Mouse (Mus musculus): ENCODE measurements around the gene Srrm1. TPM values are rescaled to one million over a fixed set of nuclear protein-coding genes. Genes with fewer than 3 reads are reported as not detected.
A peak's percentile ranks its signal among the peaks of the same experiment; 100 is the strongest.

Srrm1 gene
- polyA plus RNA-seq, 1 experiment from 2014 or later = 146 TPM

GRCm38 (mm10) chr4:135271881-135272616 lies 81.1 kb downstream of the Srrm1 start:
- H3K4me2 ChIP-seq = peak overlapping the region; percentile 81
- peaks cover 9% of the 10 kb centered on the region; the same call in 1 of the 2 replicates for H3K36me3 ChIP-seq
- peak; percentile 19 for ATAC-seq (ENCODE audit: extremely low read depth, insufficient number of reproducible peaks, low FRiP score, low TSS enrichment)
- peak overlapping the region; percentile 95 for H3K4me3 ChIP-seq
- no peaks in the 10 kb centered on the region for H3K9me3 ChIP-seq
- H3K4me1 ChIP-seq = peaks cover 49% of the 10 kb centered on the region
- under 1% methylated on average over 64 of the region's 67 CpGs for WGBS
- peak overlapping the region; percentile 98 for H3K27ac ChIP-seq (replicated peaks)
- no peaks in the 10 kb centered on the region for H3K27me3 ChIP-seq (replicated peaks)
- peak overlapping the region; percentile 91 for H3K9ac ChIP-seq

DNA sequence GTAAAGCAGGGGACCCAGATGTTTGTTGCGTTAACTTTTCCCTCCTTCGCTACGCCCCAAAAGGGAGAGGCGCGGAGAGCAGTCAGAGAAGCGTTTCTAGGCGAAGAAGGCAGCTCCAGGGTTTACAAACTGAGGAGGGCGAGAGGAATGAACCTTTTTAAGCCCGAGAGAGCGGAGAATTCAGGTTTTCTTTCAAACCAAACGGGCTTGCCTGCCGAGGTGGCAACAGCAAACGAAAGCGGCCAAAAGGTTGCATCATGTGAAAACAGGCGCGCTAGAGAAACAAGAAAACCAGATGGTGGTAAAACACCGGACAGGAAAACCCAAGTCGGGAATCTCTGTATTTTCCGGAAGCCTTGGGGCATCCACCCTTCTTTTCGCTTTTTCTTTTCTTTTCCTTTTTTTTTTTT lies 81.7 kb downstream of the Srrm1 start:
- no peaks in the 10 kb centered on the region for H3K9me3 ChIP-seq
- peaks cover 9% of the 10 kb centered on the region; the same call in 1 of the 2 replicates for H3K36me3 ChIP-seq
- H3K27me3 ChIP-seq (replicated peaks) = no peaks in the 10 kb centered on the region
- H3K4me1 ChIP-seq = peaks cover 53% of the 10 kb centered on the region
- ATAC-seq (ENCODE audit: extremely low read depth, insufficient number of reproducible peaks, low FRiP score, low TSS enrichment) = no peak
- H3K4me2 ChIP-seq = peak overlapping the region; percentile 81
- 2% methylated on average over 20 of the region's 20 CpGs for WGBS
- H3K9ac ChIP-seq = peak overlapping the region; percentile 91
- H3K27ac ChIP-seq (replicated peaks) = peak overlapping the region; percentile 98
- peak overlapping the region; percentile 95 for H3K4me3 ChIP-seq

Other genes with a start within 250 kb of the Srrm1 start
- gene Runx3, start 232.7 kb downstream of the Srrm1 start, polyA plus RNA-seq (2015; fragmentation: Nextera tagmentation; extraction: Ambion mirVana) = 0.05 and 0.17 TPM in 2 replicates
- gene Clic4, start 80.5 kb downstream of the Srrm1 start, polyA plus RNA-seq (2015; fragmentation: Nextera tagmentation; extraction: Ambion mirVana) = 202 and 213 TPM in 2 replicates
- 0.55 and 0.76 TPM in 2 replicates for gene Ncmap, start 44.9 kb upstream of the Srrm1 start, polyA plus RNA-seq (2015; fragmentation: Nextera tagmentation; extraction: Ambion mirVana)
- 6.8 and 8.0 TPM in 2 replicates for gene Rcan3, start 80.5 kb upstream of the Srrm1 start, polyA plus RNA-seq (2015; fragmentation: Nextera tagmentation; extraction: Ambion mirVana)
- 0.11 and 0.32 TPM in 2 replicates for gene Stpg1, start 141.5 kb upstream of the Srrm1 start, polyA plus RNA-seq (2015; fragmentation: Nextera tagmentation; extraction: Ambion mirVana)
- 3.0 and 3.2 TPM in 2 replicates for gene Nipal3, start 141.7 kb upstream of the Srrm1 start, polyA plus RNA-seq (2015; fragmentation: Nextera tagmentation; extraction: Ambion mirVana)
- 4.4 and 4.8 TPM in 2 replicates for gene Grhl3, start 220.3 kb upstream of the Srrm1 start, polyA plus RNA-seq (2015; fragmentation: Nextera tagmentation; extraction: Ambion mirVana)

Measured in heart, embryonic 13.5 days (tissue).